Mouse (Mus musculus): ENCODE data around the gene St6galnac3.

St6galnac3 gene

GRCm38 (mm10) chr3:153354186-153354987, 370.6 kb downstream of the St6galnac3 start:
- peak; percentile 47 for DNase-seq (ENCODE audit: low read depth, low spot score)

- no peak for DNase-seq (ENCODE audit: low read depth, low spot score)
Observed at GRCm38 (mm10) chr3:153353313-153354103, 371.5 kb downstream of the St6galnac3 start.

GRCm38 (mm10) chr3:153349981-153350380, 375.0 kb downstream of the St6galnac3 start:
- DNase-seq (ENCODE audit: low read depth, low spot score), result peak; percentile 69

GRCm38 (mm10) chr3:153348797-153349465, 376.0 kb downstream of the St6galnac3 start:
- DNase-seq (ENCODE audit: low read depth, low spot score), result peak; percentile 91

- DNase-seq (ENCODE audit: low read depth, low spot score), result no peak
Observed at GRCm38 (mm10) chr3:153344979-153345378, 380.0 kb downstream of the St6galnac3 start.

- DNase-seq (ENCODE audit: low read depth, low spot score), result no peak
Observed at GRCm38 (mm10) chr3:153339940-153340339, 385.0 kb downstream of the St6galnac3 start.

GRCm38 (mm10) chr3:153339091-153339490, 385.9 kb downstream of the St6galnac3 start:
- DNase-seq (ENCODE audit: low read depth, low spot score), result no peak

- no peak for DNase-seq (ENCODE audit: low read depth, low spot score)
Observed at GRCm38 (mm10) chr3:153337779-153338178, 387.2 kb downstream of the St6galnac3 start.

- DNase-seq (ENCODE audit: low read depth, low spot score), result no peak
Observed at GRCm38 (mm10) chr3:153337221-153337620, 387.8 kb downstream of the St6galnac3 start.

GRCm38 (mm10) chr3:153334152-153334825, 390.7 kb downstream of the St6galnac3 start:
- DNase-seq (ENCODE audit: low read depth, low spot score), result no peak

GRCm38 (mm10) chr3:153324307-153324706, 400.7 kb downstream of the St6galnac3 start:
- no peak for DNase-seq (ENCODE audit: low read depth, low spot score)

GRCm38 (mm10) chr3:153323446-153323845, 401.5 kb downstream of the St6galnac3 start:
- no peak for DNase-seq (ENCODE audit: low read depth, low spot score)

GRCm38 (mm10) chr3:153313583-153313982, 411.4 kb downstream of the St6galnac3 start:
- DNase-seq (ENCODE audit: low read depth, low spot score), result peak; percentile 68

- no peak for DNase-seq (ENCODE audit: low read depth, low spot score)
Observed at GRCm38 (mm10) chr3:153313167-153313566, 411.8 kb downstream of the St6galnac3 start.

GRCm38 (mm10) chr3:153312006-153312405, 413.0 kb downstream of the St6galnac3 start:
- peak; percentile 82 for DNase-seq (ENCODE audit: low read depth, low spot score)

GRCm38 (mm10) chr3:153308379-153308778, 416.6 kb downstream of the St6galnac3 start:
- DNase-seq (ENCODE audit: low read depth, low spot score), result no peak

GRCm38 (mm10) chr3:153305153-153305552, 419.8 kb downstream of the St6galnac3 start:
- DNase-seq (ENCODE audit: low read depth, low spot score), result no peak

GRCm38 (mm10) chr3:153302376-153302775, 422.6 kb downstream of the St6galnac3 start:
- DNase-seq (ENCODE audit: low read depth, low spot score), result no peak

GRCm38 (mm10) chr3:153296375-153297068, 428.5 kb downstream of the St6galnac3 start:
- peak; percentile 64 for DNase-seq (ENCODE audit: low read depth, low spot score)

GRCm38 (mm10) chr3:153292853-153293252, 432.1 kb downstream of the St6galnac3 start:
- peak; percentile 84 for DNase-seq (ENCODE audit: low read depth, low spot score)

GRCm38 (mm10) chr3:153292363-153292762, 432.6 kb downstream of the St6galnac3 start:
- no peak for DNase-seq (ENCODE audit: low read depth, low spot score)

Measured in R1 (cell line).